Mouse (Mus musculus) intestine, postnatal 0 days (tissue): ENCODE results near the gene Nab1. TPM values are rescaled to one million over a fixed set of nuclear protein-coding genes. Genes with fewer than 3 reads are reported as not detected.
"Not testable (repeated sequence)": the region's sequence is repeated elsewhere in the genome, so short reads cannot be mapped to it uniquely, and the experiment has no call there.

Experiments used
- ATAC-seq: fragments of 200-750 bp; cut with Nextera tagmentation; 2 replicates; pipeline ENCODE4 v1.8.0; 2017; ENCODE audit warnings: mild to moderate bottlenecking, moderate TSS enrichment, moderate library complexity
- H3K27ac ChIP-seq: fragments of 300-500 bp; sonication (generic); 2 replicates; pipeline ENCODE4 v1.5.1; 2014; ENCODE audit warnings: mild to moderate bottlenecking, low read depth, low read length, moderate library complexity
- H3K27me3 ChIP-seq: fragments of 300-500 bp; sonication (generic); replicated peaks from 2 replicates; pipeline ENCODE4 v1.6.1; 2014; ENCODE audit warnings: low read length, mixed read lengths; ENCODE audit not compliant: control insufficient read depth, insufficient read depth
- H3K36me3 ChIP-seq: fragments of 300-500 bp; sonication (generic); 2 replicates; pipeline ENCODE4 v1.6.1; 2014; ENCODE audit warnings: mild to moderate bottlenecking, moderate library complexity; ENCODE audit not compliant: control insufficient read depth, insufficient read depth
- H3K4me1 ChIP-seq: fragments of 300-500 bp; sonication (generic); replicated peaks from 2 replicates; pipeline ENCODE4 v1.6.1; 2014; ENCODE audit warnings: antibody characterized with exemption, low read length, mixed read lengths; ENCODE audit not compliant: control insufficient read depth, insufficient read depth
- H3K4me2 ChIP-seq: fragments of 300-500 bp; sonication (generic); replicated peaks from 2 replicates; pipeline ENCODE4 v1.6.1; 2014; ENCODE audit warnings: low read depth, mild to moderate bottlenecking, moderate library complexity
- H3K4me3 ChIP-seq: fragments of 300-500 bp; sonication (generic); 2 replicates; pipeline ENCODE4 v1.5.1; 2014; ENCODE audit warnings: low read depth, low read length
- H3K9ac ChIP-seq: fragments of 300-500 bp; sonication (generic); 2 replicates; pipeline ENCODE4 v1.6.1; 2014; ENCODE audit warnings: mild to moderate bottlenecking, low read depth, low read length
- H3K9me3 ChIP-seq: fragments of 300-500 bp; sonication (generic); 2 replicates; pipeline ENCODE4 v1.6.1; 2016; ENCODE audit warnings: mixed run types; ENCODE audit not compliant: control insufficient read depth
- CTCF ChIP-seq: sonication (generic); IDR thresholded peaks from 2 replicates; pipeline ENCODE4 v1.5.1; 2016; ENCODE audit warnings: low read depth, mild to moderate bottlenecking, control low read depth, antibody characterized with exemption, moderate library complexity
- WGBS: fragments of 180-500 bp; shearing (Covaris S2); extraction: QIAGEN DNeasy Blood & Tissue Kit; methylation state at CpG from one replicate; pipeline ENCODE4 v1.1.7; 2014; 5-methylcytosine and 5-hydroxymethylcytosine counted together
- polyA plus RNA-seq: library from polyadenylated mRNA; unstranded; fragments of >200 nt; fragmentation: Nextera tagmentation; extraction: Ambion mirVana; gene quantifications from 2 replicates; pipeline ENCODE4 v1.2.1, GENCODE M21; 2015

Gene Nab1
- 10.3 and 11.2 TPM in 2 replicates for polyA plus RNA-seq

GRCm38 (mm10) chr1:52500314-52500981 lies at the start of gene Nab1:
TSS of gene Nab1 (minus strand) at chr1:52500679.
- Histone ChIP-seq H3K4me2 (peak within 1 kb of the TSS; percentile 86), H3K4me3 (peak within 1 kb of the TSS; percentile 96), H3K9me3 (no peaks in the 10 kb centered on the region), H3K9ac (peak within 1 kb of the TSS; percentile 91), H3K27ac (peak within 1 kb of the TSS; percentile 81), H3K27me3 (no peaks in the 10 kb centered on the region), H3K36me3 (no peaks in the 10 kb centered on the region), H3K4me1 (no peaks in the 10 kb centered on the region)
- no peak for TF ChIP-seq CTCF
- ATAC-seq, result peak; percentile 97
- WGBS, result under 1% methylated on average over 43 of the region's 80 CpGs

GRCm38 (mm10) chr1:52547451-52547850 lies 47.0 kb upstream of the Nab1 start:
- no peak overlapping the region for H3K4me2 ChIP-seq
- TF ChIP-seq CTCF, result no peak
- WGBS, result 77% methylated on average over 5 of the region's 5 CpGs
- H3K9me3 ChIP-seq, result no peaks in the 10 kb centered on the region
- no peaks in the 10 kb centered on the region for H3K27me3 ChIP-seq
- no peak for ATAC-seq
- H3K4me1 ChIP-seq, result no peaks in the 10 kb centered on the region
- H3K36me3 ChIP-seq, result no peaks in the 10 kb centered on the region
- H3K27ac ChIP-seq, result no peak overlapping the region
- H3K9ac ChIP-seq, result no peak overlapping the region
- no peak overlapping the region for H3K4me3 ChIP-seq

- Histone ChIP-seq H3K4me2 (no peak overlapping the region), H3K36me3 (no peaks in the 10 kb centered on the region), H3K9ac (no peak overlapping the region), H3K4me1 (no peaks in the 10 kb centered on the region), H3K4me3 (no peak overlapping the region), H3K27me3 (no peaks in the 10 kb centered on the region), H3K27ac (no peak overlapping the region), H3K9me3 (no peaks in the 10 kb centered on the region)
- 74% methylated on average over 3 of the region's 3 CpGs for WGBS
- no peak for TF ChIP-seq CTCF
- ATAC-seq, result no peak
Measured at GRCm38 (mm10) chr1:52546796-52547195, 46.3 kb upstream of the Nab1 start.

- not testable (repeated sequence) for H3K27ac ChIP-seq, H3K27me3 ChIP-seq, H3K4me1 ChIP-seq, H3K9ac ChIP-seq, H3K36me3 ChIP-seq, H3K4me3 ChIP-seq, ATAC-seq, H3K9me3 ChIP-seq, H3K4me2 ChIP-seq
- WGBS, result 87% methylated on average over 3 of the region's 3 CpGs
Measured at GRCm38 (mm10) chr1:52540124-52540523, 39.6 kb upstream of the Nab1 start.

- H3K36me3 ChIP-seq, result no peaks in the 10 kb centered on the region
- ATAC-seq, result no peak
- H3K9me3 ChIP-seq, result no peaks in the 10 kb centered on the region
- TF ChIP-seq CTCF, result no peak
- H3K4me3 ChIP-seq, result no peak overlapping the region
- H3K27ac ChIP-seq, result no peak overlapping the region
- no peaks in the 10 kb centered on the region for H3K4me1 ChIP-seq
- H3K9ac ChIP-seq, result no peak overlapping the region
- H3K4me2 ChIP-seq, result no peak overlapping the region
- H3K27me3 ChIP-seq, result no peaks in the 10 kb centered on the region
Measured at GRCm38 (mm10) chr1:52529933-52530332, 29.5 kb upstream of the Nab1 start.

- Histone ChIP-seq H3K9ac (no peak overlapping the region), H3K36me3 (no peaks in the 10 kb centered on the region), H3K9me3 (no peaks in the 10 kb centered on the region), H3K27me3 (no peaks in the 10 kb centered on the region), H3K4me1 (no peaks in the 10 kb centered on the region), H3K27ac (no peak overlapping the region), H3K4me2 (no peak overlapping the region), H3K4me3 (no peak overlapping the region)
- WGBS, result 66% methylated on average over 2 of the region's 2 CpGs
- no peak for ATAC-seq
- no peak for TF ChIP-seq CTCF
Measured at GRCm38 (mm10) chr1:52527656-52528055, 27.2 kb upstream of the Nab1 start.

- no peak for ATAC-seq
- H3K4me2 ChIP-seq, result no peak overlapping the region
- H3K4me3 ChIP-seq, result no peak overlapping the region
- TF ChIP-seq CTCF, result no peak
- no peaks in the 10 kb centered on the region for H3K27me3 ChIP-seq
- no peaks in the 10 kb centered on the region for H3K9me3 ChIP-seq
- H3K36me3 ChIP-seq, result no peaks in the 10 kb centered on the region
- no peaks in the 10 kb centered on the region for H3K4me1 ChIP-seq
- 73% methylated on average over 2 of the region's 2 CpGs for WGBS
- no peak overlapping the region for H3K27ac ChIP-seq
- H3K9ac ChIP-seq, result no peak overlapping the region
Measured at GRCm38 (mm10) chr1:52527252-52527651, 26.8 kb upstream of the Nab1 start.
